Mouse (Mus musculus) layer of hippocampus, postnatal 14 days (tissue): ENCODE results near the gene Anapc16. TPM values are rescaled to one million over a fixed set of nuclear protein-coding genes. Genes with fewer than 3 reads are reported as not detected.
"Not testable (repeated sequence)": the region's sequence is repeated elsewhere in the genome, so short reads cannot be mapped to it uniquely, and the experiment has no call there.

Experiments used
- DNase-seq, 2 experiments: peaks; one replicate each; pipeline ENCODE4 v3.0.0; 2021 to 2022; ENCODE audit warnings: low spot score in 2 of 2, mixed read lengths in 1 of 2
- total RNA-seq, 2 experiments: library from RNA; stranded (reverse); gene quantifications; 2 replicates each; pipeline ENCODE4 v1.2.3; 2021

Anapc16 gene
- total RNA-seq, 2 experiments from 2014 or later: 67.4 to 69.2 TPM

DNA sequence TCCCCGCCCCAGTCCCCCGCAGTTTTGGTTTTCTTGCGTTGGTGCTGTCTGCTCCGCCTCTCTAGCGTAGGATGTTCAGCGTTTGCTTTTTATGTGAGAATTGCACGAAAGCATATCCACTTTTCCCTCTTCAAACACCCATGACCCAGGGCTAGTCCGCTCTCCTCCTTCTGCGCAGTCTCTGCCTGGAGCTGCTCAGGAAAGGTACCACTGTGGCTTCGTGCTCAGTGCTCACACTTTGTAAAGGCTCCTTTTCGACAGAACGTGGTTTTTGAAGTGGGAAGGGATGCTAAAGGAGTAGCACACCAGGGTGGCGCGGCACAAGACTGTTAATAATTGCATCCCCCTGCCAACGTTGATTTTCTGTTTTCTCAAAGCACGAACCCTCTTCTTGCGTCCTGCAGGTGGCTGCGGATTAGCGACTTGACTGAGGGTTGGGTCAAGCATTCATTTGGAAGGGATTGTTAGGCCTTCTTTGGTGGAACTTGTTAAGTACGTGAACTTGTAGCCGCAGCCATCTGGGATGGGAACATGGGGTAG is 348 bp upstream of the Anapc16 start:
- DNase-seq: peak in 1 of 2 experiments; percentile 52

DNA sequence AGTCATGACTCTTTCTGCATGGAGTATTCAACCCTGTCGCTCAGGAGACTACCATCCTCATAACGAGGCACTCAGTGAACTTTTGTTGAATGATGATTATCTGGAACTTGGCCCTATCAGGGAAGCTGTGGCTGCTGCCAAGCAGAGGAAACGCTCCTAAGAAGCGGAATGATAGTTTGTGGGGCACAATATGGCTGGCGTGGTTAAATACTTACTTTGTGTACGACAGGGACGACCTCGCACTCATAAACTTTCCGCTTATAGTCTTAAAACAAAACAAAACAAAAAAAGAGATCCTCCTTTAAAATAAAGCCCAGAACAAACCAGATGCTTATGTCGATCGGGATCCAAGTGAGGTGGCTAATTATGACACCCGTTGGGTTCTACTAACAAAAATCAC is 732 bp downstream of the Anapc16 start:
- no peak for DNase-seq

DNA sequence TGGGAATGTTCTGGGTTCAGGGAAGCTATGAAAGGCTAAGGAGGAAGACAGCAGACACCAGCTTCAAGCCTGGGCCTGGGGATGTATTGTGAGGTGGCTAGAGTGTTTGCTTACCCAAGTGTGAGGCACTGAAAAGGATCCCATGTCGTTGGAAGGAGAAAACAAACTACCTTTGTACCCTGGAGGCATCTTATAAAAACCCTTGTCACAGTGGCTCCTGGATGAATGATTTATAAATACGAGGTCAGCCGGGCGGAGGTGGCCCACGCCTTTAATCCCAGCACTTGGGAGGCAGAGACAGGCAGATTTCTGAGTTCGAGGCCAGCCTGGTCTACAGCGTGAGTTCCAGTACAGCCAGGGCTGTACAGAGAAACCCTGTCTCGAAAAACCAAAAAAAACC is 1.3 kb downstream of the Anapc16 start:
- not testable (repeated sequence) for DNase-seq

DNA sequence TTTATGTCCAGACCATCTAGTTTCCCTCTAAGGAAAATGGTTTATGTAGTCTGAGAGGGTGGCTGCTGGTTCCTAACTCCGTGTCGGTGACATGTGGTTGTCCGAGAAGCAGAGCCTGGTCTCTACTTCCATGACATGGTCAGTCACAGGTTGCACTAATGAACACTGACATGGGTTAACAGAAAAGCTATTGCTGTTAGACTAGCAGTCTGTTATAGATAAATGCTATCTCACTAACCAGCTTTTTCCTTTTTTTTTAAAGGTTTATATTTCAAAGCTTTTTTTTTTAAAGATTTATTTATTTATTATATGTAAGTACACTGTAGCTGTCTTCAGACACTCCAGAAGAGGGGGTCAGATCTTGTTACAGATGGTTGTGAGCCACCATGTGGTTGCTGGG is 3.9 kb downstream of the Anapc16 start:
- DNase-seq: no peak

DNA sequence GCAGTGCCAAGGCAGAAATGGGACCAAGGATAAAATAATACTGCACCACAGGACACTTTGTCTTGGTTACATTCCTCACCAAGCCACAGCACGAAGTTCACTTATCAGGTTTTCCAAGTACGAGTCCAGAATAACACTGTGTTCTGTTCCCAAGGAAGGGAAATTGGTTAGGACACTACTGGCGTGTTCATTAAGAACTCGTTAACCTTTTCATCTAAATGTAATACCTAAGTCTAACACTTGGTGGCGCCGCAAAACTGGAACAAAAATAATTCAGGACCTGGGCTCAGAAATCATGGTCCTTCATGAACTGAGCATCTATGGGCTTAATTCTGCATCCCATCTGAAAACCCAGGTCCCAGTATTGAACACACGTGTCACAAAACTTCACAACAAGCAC is 5.3 kb downstream of the Anapc16 start:
- peak; percentile 35 to 89 for DNase-seq

DNA sequence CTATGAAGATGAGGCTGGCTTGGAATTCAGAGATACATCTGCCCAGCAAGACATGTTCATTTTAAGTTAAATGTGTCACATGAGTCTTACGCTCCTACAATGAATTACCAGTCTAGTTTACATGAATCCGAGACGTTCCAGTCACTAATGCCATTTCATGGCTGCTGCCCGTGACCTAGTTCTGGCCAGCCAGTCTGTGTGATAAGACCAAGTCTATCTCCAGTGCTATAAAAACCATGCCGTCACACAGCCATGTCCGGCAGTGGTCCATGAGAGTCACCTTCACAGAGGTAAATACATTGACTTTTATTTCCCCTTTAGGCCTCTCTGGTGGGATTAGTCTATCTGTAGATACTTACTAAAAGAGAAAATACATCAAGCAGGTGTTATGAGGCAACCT is 7.0 kb downstream of the Anapc16 start:
- DNase-seq: no peak

DNA sequence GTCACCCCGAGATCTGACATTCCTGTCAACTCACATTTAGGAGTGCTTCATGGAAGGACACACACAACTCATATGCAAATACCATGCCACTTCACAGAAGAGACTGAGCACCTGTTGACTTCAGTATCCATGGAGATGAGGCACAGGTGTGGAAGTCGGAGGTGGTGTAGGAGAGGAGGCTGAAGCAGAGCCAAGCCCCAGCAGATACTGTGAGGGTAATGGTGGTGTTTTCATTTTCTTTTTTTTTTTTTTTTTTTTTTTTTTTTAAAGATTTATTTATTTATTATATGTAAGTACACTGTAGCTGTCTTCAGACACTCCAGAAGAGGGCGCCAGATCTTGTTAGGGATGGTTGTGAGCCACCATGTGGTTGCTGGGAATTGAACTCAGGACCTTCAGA is 9.1 kb downstream of the Anapc16 start:
- not testable (repeated sequence) for DNase-seq

DNA sequence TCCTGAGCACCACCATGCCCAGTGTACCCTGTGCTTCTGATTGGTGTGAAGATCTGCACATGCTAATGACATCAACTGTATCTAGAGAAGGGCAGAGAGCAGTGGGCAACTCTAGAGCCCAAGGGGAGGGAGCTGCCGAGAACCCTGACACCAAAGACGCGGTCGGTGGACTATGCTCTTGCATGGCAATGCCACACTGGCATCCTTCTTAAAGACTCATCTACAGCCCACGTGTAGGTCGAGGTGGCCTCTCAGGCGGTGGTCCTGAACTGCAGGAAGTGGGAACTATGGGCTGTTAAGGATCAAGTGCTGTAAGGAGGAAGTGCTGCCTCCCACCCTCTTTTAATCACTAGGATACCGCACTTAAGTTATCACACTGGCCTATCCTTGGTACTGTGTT is 10.9 kb downstream of the Anapc16 start:
- no peak for DNase-seq

DNA sequence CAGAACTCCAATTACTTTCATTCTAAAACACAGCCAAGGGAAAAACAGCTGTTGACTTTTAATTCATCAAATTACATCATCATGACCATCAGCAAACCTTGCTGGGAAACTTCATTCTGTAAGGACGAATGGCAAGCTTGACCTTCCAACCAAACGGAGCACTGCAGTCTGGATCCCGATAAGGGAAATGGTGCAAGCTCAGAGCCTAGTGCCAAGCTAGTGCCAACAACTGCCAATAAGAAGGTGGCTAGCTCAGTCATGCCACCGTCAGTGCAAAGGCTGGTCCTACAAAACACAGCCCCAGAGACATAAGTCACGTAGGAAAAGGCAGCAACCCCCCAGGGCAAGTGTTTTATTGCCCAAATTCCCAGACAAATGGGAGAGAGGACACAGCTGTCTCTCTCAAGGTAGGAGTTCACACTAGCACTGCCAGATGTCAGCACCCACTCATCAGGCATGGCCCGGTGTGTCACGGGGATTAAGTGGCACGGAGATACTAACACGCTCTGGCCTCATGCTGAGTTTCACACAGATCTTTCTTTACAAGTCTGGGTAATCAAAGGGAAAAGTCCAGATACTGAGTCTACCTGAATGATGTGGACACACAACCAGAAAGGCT is 11.6 kb downstream of the Anapc16 start:
- DNase-seq: no peak

DNA sequence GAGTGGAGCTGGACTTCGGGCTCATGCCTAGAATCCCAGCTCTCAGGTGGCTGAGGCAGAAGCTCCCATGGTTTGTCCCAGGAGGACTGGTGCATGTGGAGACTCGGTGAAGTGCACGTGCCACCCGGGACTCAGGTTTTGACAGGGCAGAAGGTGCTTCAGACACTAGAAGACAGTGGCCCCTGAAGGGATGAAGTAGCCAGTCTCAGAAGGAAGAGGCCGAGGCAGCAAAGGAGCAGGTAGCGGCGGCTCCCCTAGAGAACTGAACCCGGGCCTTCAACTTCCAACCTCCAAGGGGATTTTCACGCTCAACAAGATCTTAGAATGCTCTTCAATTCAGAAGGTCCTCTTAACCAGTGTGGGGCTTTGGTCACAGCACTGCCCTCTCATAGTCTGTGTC is 12.5 kb downstream of the Anapc16 start:
- no peak for DNase-seq

DNA sequence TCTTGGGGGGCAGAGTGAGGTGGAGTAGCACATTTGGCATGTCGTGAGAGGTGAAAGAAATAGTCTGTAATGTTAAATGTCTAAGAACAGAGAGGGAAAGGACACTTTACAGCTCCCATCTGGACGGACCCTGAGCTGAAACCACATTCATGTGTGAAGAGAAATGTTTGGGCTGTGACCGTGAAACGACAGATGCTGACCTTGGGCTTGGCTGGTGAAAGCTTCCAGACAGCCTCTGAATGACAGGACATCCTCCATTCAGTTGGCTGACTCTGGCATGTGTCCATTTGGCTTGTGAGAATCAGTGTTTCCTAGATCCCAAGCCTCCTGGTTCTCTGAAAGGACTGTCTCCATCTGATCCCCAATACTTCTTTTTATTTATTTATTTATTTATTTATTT is 14.9 kb downstream of the Anapc16 start:
- no peak for DNase-seq

DNA sequence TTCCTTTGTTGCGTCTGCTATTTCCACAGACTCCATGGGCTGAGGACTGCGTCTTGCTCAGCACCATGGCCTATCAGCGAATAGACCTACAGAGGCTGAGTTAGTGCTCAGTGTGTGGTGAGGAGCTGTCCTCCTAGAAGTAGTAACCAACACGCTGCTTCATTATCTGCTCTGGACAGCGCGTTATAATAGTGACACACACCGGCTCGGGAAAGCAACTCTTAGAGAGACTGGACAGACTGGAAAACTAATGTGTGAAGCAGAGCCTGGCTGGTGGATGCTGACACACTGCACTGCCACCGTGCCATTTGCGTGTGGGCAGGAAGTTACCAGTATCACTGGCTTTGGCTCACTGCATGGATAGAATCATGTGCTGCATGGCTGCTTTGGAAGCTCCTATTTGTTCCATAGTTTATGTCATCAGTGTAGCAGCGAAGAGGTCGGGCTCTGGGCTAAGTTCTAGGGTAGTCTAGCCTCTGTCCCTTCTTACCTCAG is 20.5 kb downstream of the Anapc16 start:
- DNase-seq: no peak

DNA sequence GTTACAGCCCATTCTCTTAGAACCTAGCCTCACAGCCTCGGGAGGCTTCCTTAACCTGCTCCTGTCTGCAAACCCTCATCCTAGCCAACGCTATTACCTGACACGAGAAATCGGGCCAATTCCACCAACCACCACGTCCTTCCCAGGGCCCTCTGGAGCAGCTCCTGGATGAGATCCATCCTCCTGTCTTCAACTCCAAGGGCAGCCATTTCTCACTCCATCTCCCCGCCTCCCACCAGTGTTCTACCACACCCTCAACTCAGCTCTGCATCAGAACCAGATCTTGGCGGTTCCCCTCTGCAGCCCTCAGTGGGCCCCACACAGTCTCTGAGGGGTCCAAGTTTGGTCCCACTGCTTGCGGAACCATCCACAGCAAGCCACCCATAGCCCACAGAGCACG is 21.1 kb downstream of the Anapc16 start:
- no peak for DNase-seq

DNA sequence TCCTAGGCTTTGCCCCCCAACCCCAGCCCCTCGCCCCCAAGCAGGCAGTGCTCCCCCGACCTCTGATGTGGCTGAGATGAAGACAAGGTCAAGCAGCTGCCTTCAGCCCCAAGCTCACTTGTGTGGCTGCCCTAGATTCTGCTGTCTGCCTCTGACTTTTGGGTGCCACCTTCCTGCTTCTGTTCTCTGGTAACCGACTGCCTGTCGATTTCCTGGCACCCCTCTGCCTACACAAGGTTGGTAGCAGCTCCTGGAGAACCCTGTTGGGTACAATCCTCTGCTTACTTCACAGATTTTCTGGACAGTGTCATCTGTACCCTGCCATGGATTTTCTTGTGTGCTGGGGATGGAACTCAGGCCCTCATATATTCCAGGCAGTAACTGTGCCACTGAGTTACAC is 21.6 kb downstream of the Anapc16 start:
- DNase-seq: no peak

DNA sequence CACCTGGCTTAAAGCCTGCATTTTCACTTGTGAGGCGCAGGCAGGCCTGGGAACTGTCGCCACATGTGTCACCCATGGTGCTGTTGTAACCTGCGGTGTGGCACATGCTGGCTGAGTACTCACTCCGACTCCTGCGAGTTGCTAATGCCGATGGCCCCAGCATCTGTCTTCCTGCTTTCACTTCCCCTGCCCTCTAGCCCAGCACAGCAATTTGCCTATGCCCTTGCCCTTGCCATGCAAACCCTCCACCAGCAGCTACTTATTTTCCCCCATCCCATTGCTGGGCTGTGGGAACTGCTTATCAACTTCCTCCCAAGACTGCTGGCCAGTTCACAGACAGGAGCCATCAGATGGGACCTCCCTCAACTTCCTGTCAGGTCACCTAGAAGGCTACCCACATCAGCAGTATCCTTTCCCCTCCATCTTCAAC is 22.1 kb downstream of the Anapc16 start:
- DNase-seq: no peak

DNA sequence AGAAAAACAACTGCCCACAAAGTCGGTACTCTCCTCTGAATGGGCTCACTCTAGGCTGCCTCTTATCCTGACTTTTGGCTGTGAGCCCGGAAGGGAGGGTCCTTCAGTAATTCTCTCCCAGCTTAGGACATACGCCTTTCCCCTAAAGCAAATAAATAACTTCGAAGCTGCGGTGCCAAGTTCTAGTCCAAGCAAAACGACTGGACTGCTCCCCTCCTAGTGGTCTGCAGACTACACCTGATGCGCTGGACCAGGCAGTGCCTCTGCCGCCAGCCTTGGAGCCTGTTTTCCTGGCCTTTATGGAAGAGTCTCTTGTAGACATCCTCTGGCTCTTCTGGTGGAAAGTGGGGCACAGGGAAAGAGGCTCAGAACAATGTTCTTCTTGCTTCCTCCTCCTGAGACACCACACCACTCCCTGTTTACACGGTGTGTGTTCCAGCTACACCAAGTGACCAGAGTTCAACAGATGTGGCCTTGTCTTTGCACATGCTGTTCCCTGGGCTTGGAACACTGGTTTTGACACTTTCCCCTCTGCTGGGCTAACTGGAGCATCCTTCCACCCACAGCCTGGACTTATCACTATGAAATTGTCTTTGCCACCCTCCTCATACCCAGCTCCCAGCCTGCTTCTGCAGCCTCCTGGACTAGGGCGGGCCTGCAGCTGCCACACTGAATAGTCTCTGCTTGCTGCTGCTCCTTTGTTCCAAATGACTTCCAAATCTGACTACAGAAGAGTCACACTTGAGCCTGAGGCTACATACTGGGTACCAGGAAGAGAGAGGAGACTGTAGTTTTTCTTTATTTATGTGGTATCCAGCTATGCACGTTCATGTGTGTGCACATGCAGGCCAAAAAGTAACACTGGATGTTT is 23.8 kb downstream of the Anapc16 start:
- peak in 1 of 2 experiments; percentile 70 for DNase-seq

DNA sequence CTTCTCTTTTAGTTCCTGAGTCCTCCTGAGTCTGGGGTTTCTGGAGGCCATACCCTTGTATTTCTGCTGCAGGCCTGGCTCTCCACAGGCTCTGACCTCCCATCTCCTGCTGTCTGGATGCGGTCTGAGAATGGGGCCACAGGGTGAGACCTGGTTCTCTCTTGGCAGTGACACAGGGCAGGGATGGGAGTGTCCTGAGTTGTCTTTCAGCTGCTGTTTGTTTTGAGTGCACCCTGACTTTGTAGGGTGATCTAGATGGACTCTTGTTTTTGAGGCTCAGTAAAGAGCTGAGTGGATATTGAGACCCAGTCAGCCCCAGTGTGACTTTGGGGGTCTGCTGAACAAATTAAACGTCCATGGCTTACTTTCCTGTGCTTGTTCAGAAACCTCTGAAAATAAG is 24.5 kb downstream of the Anapc16 start:
- no peak for DNase-seq

DNA sequence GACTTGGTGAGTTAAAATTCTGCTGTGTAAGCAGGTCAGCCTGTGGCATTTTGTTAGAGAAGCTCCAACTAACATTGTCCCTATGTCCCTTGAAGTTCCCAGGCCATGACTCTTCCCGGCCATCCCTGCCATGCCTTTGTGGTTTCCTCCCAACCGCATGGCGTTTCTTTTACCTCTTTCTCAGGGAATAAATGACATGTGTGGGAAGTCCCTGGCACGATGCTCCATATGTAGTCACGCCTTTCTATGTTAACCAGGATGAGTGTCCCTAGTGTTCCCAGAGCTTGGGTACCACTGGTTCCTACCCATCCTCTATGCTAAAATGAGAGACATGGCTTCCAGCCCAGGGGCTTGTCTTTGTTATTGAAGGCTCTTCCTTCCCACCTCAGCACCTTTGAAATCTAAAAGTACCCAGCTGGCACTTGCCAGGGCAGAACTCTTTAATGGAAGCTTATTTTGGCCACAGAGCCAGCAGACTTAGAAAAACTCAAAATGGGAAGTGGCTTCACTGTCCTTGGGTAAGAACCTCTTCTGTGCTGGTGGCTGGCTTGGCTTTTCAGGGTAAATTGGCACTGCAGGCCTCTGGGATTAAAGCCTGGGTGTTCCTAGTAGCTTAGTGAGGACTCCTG is 25.1 kb downstream of the Anapc16 start:
- DNase-seq: no peak

DNA sequence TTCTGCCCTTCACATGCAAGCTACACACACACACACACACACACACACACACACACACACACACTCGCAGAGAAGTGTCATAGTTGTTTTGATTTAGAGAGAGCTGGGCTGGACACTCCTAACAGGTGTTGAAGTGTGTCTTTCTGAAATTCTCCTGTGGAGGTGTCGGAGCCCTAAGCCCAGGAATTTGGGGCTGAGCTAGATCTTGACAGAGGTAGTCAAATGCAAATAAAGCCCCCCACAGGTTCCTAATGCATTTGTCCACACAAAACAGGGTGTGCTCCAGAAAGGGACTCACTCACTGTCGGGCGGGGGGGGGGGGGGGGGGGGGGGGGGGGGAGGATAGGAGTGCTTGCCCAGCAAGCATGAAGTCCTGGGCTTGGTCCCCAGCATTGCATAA is 25.8 kb downstream of the Anapc16 start:
- no peak for DNase-seq

DNA sequence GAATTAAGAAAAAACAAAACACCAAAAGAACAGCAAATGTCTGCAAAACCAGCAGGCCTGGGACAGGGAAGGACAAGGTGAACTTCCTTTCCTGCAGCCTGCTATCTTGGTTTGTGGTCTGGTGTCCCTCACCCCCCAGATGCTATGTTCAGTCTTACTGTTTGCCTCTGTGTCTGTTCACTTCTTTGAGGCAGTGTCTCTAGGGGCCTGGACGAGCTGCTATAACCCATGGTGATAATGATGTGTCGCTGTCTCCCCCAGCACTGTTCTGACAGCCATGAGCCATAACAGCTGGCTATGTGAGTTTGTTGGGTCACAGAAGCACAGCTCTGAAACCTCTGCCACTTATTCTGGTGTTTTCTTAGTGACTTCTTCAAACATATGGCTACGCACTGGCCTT is 28.1 kb downstream of the Anapc16 start:
- no peak for DNase-seq

DNA sequence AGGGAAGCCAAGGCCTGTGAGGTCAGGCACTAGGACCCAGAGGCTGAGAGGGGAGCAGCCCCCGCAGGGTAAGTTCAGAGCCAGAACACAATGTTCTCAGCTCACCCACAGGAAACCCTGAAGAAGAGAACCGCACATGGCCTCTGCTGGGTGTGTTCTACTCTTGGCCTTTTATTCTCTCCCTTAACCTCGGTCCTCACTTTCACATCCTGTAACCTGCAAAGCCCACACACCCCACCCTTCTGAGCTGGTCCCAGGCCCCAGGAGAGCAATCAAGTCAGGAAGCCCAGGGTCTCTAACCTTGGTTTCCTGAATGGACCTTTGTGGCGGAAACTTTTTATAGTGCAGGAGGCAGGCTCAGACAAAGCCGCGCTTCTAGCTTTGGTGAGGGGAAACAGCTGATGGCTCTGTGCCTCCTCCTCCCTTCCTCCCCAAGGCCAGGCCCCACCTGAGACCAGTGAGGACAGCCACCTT is 28.7 kb downstream of the Anapc16 start:
- peak in 1 of 2 experiments; percentile 67 for DNase-seq

DNA sequence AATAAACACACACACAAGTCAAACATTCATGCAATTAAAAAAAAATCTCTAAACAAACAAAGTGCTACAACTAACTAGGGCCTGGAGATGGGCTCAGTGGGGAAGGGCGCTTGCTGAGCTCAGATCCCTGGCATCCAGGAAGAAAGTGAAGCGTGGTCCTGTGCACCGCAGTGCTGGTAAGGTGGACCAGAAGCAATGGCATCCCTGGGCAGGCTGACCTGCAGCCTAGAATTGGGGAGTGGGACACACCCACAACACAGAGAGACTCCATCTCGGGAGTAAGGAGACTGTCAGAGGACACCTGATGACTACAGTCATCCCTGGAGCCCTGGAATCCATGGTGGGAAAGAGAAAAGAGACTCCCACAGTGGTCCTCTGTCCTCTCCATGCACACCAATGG is 29.5 kb downstream of the Anapc16 start:
- DNase-seq: no peak
